Mouse (Mus musculus) G1E (cell line): ENCODE measurements around the gene Aire. TPM values are rescaled to one million over a fixed set of nuclear protein-coding genes. Genes with fewer than 3 reads are reported as not detected.

Experiments used
- ATAC-seq: 2 replicates; pipeline ENCODE4 v1.8.0; 2016; ENCODE audit warnings: mild to moderate bottlenecking; ENCODE audit not compliant: insufficient number of reproducible peaks, poor library complexity, low FRiP score, severe bottlenecking; ENCODE audit errors: extremely low read depth
- DNase-seq: peaks from one replicate; pipeline ENCODE4 v3.0.0; 2012; ENCODE audit warnings: low spot score
- H3K27me3 ChIP-seq: 2 replicates; pipeline ENCODE4 v1.6.1; 2012; ENCODE audit warnings: mild to moderate bottlenecking, low read length, inconsistent platforms; ENCODE audit not compliant: insufficient read depth
- H3K36me3 ChIP-seq: replicated peaks from 2 replicates; pipeline ENCODE3; 2012; ENCODE audit warnings: mild to moderate bottlenecking, inconsistent platforms
- H3K4me1 ChIP-seq: 2 replicates; pipeline ENCODE4 v1.6.1; 2012; ENCODE audit warnings: low read depth, low read length, inconsistent platforms, mixed read lengths; ENCODE audit not compliant: insufficient read depth
- H3K4me3 ChIP-seq: 2 replicates; pipeline ENCODE4 v1.5.1; 2012; ENCODE audit warnings: low read depth, mild to moderate bottlenecking, inconsistent platforms, low read length, moderate library complexity, mixed read lengths
- H3K9me3 ChIP-seq: replicated peaks from 2 replicates; pipeline ENCODE4 v1.6.1; 2012; ENCODE audit warnings: inconsistent platforms
- CTCF ChIP-seq: IDR thresholded peaks from 2 replicates; pipeline ENCODE4 v1.5.1; 2012; ENCODE audit warnings: low read depth, low read length, inconsistent platforms, mixed read lengths
- GATA1 ChIP-seq: IDR thresholded peaks from 2 replicates; pipeline ENCODE4 v1.6.1; 2012; ENCODE audit warnings: borderline replicate concordance, low read length, inconsistent platforms, mixed read lengths
- GATA2 ChIP-seq: IDR thresholded peaks from 2 replicates; pipeline ENCODE4 v1.6.1; 2012; ENCODE audit warnings: low read depth, low read length, inconsistent platforms, borderline replicate concordance
- POLR2AphosphoS5 ChIP-seq: IDR thresholded peaks from 2 replicates; pipeline ENCODE4 v1.6.1; 2012; ENCODE audit warnings: low read depth, low read length, inconsistent platforms; ENCODE audit not compliant: insufficient replicate concordance
- TAL1 ChIP-seq: conservative IDR thresholded peaks from 2 replicates; pipeline ENCODE4 v1.6.1; 2012; ENCODE audit warnings: low read depth, low read length, inconsistent platforms, mixed read lengths
- polyA plus RNA-seq: library from polyadenylated mRNA; stranded (reverse); fragments of >175 nt; gene quantifications from 2 replicates; pipeline ENCODE4 v1.2.3, GENCODE M21; 2012
- total RNA-seq, 2 experiments: library from RNA; stranded (forward) in 1 of 2; stranded (reverse) in 1 of 2; fragments of 200-1000 nt in 1 of 2; fragments of >200 nt in 1 of 2; fragmentation: Nextera tagmentation in 1 of 2; gene quantifications; 2 replicates each; pipeline ENCODE4 v1.2.3; 2014 to 2017

Gene Aire
- total and polyA plus RNA-seq, 3 experiments, result 0.10 TPM; not detected in 2

DNA sequence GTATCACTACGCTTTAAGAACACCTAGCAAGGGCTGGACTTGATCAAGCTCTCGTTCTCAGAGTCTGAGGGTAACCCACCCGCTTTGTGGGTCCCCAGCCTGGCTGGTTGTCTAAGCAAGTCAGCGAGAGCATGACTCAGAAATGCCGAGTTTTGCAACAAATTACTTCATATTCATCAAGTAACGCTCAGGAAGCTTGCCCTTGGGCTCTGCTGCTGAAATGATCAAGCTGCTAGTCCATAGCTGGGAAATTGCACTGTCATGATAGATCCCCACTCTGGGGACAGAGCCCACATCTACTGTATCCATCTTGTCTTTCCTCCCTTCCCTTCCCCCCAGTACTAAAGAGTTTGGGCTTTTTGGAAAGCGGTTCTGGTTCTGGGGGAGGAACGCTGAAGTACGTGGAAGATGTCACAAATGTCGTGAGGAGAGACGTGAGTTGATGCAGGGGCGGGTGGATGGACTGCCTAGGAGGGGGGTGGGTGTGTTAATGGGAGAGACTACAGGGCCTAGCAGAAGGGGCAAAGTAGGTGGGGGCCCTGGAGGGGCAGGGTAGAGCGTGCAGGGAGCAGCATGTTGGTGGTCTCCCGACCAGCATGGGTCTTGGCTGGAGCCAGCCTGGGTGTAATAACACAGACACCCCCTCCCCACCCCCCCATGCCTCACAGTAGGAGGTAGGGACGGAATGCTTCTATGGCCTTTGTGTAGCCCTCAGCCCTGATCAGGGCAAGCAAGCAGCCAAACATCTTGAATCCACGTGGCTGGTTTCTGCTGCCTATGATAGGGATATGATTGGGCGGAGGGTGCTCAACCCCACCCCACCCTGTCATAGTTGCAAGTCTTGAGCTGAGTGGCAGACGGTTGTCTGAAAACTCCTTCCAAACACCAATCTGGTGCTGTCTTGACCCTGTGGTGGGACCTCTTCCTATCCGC lies 11.5 kb upstream of the Aire start:
- no peak for DNase-seq
- no peak overlapping the region for H3K4me3 ChIP-seq
- ATAC-seq, result no peak

DNA sequence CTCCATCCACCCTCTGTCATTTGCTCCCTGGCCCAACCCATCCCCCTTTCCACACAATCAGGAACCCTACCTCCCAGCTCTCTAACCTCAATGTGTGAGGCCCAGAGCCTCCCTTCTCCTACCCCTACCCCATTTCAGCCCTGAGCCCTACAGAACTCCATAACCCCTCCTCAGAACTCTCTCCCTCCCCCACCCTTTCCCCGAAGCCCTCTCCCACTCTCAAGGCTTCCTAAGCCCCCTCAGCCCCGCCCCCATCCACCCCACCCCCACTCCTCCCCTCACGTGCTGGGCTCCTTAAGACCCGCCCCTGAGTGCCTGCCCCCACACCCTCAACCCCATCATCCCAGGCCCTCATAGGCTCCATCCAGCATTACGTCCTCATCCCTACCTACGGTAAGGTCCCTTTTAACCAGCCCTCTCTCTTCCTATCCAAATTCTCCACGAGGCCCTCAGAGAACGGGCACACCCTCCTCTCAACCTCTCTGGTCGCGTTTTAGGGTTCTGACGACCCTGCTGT lies 6.2 kb upstream of the Aire start:
- no peaks in the 10 kb centered on the region for H3K4me1 ChIP-seq
- no peaks in the 10 kb centered on the region for H3K9me3 ChIP-seq
- no peak for DNase-seq
- H3K36me3 ChIP-seq, result no peaks in the 10 kb centered on the region
- TF ChIP-seq TAL1 (no peak), GATA1 (no peak), GATA2 (no peak), CTCF (no peak), POLR2AphosphoS5 (no peak)
- H3K4me3 ChIP-seq, result no peak overlapping the region
- peaks cover 16% of the 10 kb centered on the region for H3K27me3 ChIP-seq
- ATAC-seq, result no peak

More for the DNA sequence above, 11.5 kb upstream of the Aire start:
- TF ChIP-seq TAL1 (no peak), GATA1 (no peak), CTCF (no peak), GATA2 (no peak), POLR2AphosphoS5 (no peak)
- H3K36me3 ChIP-seq, result no peaks in the 10 kb centered on the region
- H3K4me1 ChIP-seq, result no peaks in the 10 kb centered on the region
- H3K27me3 ChIP-seq, result peaks cover 17% of the 10 kb centered on the region
- no peaks in the 10 kb centered on the region for H3K9me3 ChIP-seq

DNA sequence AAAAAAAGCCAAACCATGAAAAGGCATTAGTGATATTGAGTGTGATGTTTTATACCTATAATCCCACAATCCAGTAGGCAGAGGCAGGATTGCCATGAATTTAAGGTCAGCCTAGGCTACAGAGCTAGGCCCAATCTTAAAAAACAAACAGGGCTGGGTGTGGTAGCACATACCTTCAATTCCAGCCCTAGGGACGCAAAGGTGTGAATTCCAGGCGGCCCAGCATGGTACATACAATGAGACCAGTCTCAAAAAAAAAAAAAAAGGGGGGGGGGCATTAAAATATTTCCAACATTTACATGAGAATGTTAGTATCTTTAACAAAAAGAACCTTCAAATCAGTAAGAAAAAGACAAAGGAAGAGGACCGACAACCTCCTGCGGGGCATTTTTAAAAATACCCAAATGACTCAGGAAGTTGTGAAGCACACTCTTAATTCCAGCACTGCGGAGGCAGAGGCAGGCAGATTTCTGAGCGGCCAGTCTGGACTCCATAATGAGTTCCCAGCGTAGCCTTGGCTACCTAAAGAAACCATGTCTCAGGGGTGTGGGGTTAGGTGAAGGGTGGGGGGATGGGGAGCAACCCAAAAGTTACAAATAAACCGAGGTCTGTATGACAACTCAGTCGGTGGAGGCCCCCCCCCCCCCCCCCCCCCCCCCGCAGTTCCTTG lies 4.8 kb upstream of the Aire start:
- no peaks in the 10 kb centered on the region for H3K9me3 ChIP-seq
- DNase-seq, result no peak
- no peak for ATAC-seq
- no peaks in the 10 kb centered on the region for H3K4me1 ChIP-seq
- H3K4me3 ChIP-seq, result no peak overlapping the region
- TF ChIP-seq CTCF (no peak), GATA1 (no peak), POLR2AphosphoS5 (no peak), GATA2 (no peak), TAL1 (no peak)
- peaks cover 16% of the 10 kb centered on the region for H3K27me3 ChIP-seq
- no peaks in the 10 kb centered on the region for H3K36me3 ChIP-seq

DNA sequence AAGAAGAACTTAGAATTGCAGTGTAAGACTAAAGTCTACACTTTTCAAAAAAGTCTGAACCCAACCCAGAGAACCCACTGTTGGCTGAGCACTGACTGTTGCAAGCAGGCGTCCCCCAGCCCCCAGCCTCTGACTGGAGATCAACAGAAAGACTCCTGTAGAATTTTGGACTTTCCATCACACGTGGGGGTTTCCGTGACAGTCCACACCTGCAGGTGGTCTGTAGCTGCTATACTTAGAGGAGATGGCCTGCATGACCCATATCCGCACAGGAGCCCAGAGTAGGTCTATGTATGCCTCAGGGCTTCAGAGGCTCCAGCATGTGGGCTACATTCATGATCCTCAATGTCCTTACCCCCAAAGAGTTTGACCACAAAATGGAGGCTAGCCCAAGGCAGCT lies 3.0 kb upstream of the Aire start:
- Histone ChIP-seq H3K4me1 (no peaks in the 10 kb centered on the region), H3K36me3 (no peaks in the 10 kb centered on the region), H3K4me3 (no peak overlapping the region), H3K9me3 (no peaks in the 10 kb centered on the region), H3K27me3 (peaks cover 20% of the 10 kb centered on the region)
- ATAC-seq (no peak), DNase-seq (no peak)
- no peak for TF ChIP-seq POLR2AphosphoS5
- TF ChIP-seq TAL1, result no peak
- TF ChIP-seq CTCF, result no peak
- TF ChIP-seq GATA1, result no peak
- TF ChIP-seq GATA2, result no peak

DNA sequence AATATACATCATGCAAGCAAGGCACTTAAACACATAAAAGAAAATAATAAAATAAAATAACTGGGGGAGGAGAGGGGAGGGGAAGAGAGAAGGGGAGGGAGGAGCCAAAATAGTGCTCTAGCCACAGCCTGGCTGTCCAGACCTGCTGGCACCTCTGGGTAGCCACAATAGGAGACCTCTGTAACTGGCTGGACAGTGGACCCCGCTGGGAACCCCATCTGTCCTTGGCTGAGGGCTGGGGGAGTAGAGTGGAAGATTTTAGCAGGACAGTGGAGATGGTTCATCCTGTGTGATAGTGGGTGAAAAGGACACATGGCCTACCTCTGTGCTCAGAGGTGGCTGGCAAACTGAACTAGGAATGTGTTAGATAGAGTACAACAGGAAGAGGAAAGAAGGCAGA lies 1.1 kb upstream of the Aire start:
- Histone ChIP-seq H3K4me3 (no peak overlapping the region), H3K27me3 (peaks cover 21% of the 10 kb centered on the region), H3K36me3 (no peaks in the 10 kb centered on the region), H3K4me1 (no peaks in the 10 kb centered on the region), H3K9me3 (no peaks in the 10 kb centered on the region)
- TF ChIP-seq GATA2, result no peak
- TF ChIP-seq POLR2AphosphoS5, result no peak
- TF ChIP-seq TAL1, result no peak
- no peak for TF ChIP-seq GATA1
- no peak for TF ChIP-seq CTCF
- no peak for ATAC-seq
- no peak for DNase-seq

DNA sequence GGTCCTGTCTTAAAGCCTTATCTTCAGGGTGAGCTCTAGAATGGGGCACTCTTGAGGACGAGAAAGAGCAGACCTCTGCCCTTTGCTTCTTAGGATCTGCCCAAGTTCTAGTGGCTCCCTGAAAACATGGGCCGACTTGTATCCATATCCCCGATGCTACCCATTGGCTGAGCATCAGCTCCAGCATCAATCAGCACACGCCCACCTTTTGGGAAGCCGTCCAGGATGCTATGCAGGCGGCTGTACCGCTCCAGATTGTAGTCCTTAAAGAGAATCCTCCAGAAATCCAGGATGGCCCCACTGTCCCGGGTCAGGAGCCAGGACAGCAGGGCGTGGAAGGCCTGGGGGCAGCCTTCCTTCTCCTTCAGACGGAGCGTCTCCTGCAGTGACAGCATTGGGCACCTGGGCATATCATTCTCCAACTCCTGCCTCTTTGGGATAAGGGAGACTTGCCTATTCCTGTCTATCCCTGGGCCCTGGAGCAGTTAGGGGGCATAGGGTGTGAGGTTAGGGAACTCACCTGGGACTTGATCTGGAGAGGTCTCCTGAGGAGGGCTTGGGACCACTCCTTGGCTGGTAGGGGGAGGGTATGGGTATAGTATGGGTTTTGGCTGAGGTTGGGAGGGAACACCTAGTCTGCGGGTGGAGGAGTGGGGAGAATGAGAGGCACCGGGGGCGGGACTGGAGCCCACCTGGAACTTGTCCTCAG lies 559 bp downstream of the Aire start:
- ATAC-seq, result no peak

More for the DNA sequence above, 559 bp downstream of the Aire start:
- no peaks in the 10 kb centered on the region for H3K9me3 ChIP-seq
- no peaks in the 10 kb centered on the region for H3K36me3 ChIP-seq
- TF ChIP-seq GATA2 (no peak), POLR2AphosphoS5 (no peak), TAL1 (no peak), GATA1 (no peak), CTCF (no peak)
- no peak overlapping the region for H3K4me3 ChIP-seq
- H3K27me3 ChIP-seq, result peaks cover 19% of the 10 kb centered on the region
- DNase-seq, result no peak
- no peaks in the 10 kb centered on the region for H3K4me1 ChIP-seq
